Mouse (Mus musculus) E14TG2a.4 (cell line): ENCODE measurements around the gene Atp8a2.

Source experiments
- CTCF ChIP-seq: conservative IDR thresholded peaks from 2 replicates; pipeline ENCODE4 v1.5.1; 2014; ENCODE audit warnings: low read length
- POU5F1 ChIP-seq: IDR thresholded peaks from 2 replicates; pipeline ENCODE4 v1.6.1; 2014; ENCODE audit warnings: low read length, borderline replicate concordance

GRCm38 (mm10) chr14:59649337-59649736 is 547.6 kb downstream of the Atp8a2 start:
- TF ChIP-seq CTCF (no peak; the same call in 1 of the 2 replicates), POU5F1 (no peak)
